Mouse (Mus musculus): Measurements from ENCODE around the gene 1700018B08Rik.

- TF ChIP-seq POLR2A (IDR thresholded peaks at IDR 0.05; ENCODE audit: borderline replicate concordance, extremely low read depth, low read depth, low read length) (no peak), CTCF (IDR thresholded peaks at IDR 0.05; ENCODE audit: insufficient read depth, low read length) (no peak)
Measured at GRCm38 (mm10) chr8:121572121-121572520, 28.0 kb upstream of the 1700018B08Rik start.

All from lung, adult 2 months (tissue).